Comparison of ENCODE assay signal across 23 mouse cellular contexts in the genomic region with DNA sequence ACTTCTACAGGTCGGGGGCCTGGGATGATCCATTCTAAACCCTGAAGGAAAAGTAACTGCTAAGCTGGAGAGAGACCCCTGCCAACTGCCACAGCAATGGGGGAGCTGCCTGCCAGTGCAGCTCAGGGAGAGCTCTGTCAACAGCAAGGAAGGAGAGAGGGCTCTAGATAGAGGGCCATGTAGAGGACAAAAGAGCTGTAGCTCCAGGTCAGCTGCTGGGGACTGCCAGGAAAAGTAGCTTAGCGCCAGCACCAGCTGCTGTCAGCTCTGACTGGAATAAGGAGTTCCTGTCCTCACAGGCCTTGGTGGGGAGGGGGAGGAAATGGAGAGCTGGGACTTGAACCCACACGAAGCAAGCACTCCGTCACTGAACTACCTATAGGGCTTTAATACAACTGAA. TPM values are rescaled to one million over a fixed set of nuclear protein-coding genes. Genes with fewer than 3 reads are reported as not detected.
DNase-seq lines count a peak whose midpoint lies in the region; ATAC-seq and TF ChIP-seq lines count a peak whose summit lies in the region.
"Had no signal": no experiment of that assay in that cellular context is flagged by ENCODE, and none has a peak within 500 bp of the region (broad histone marks: within the 10 kb centered on the region; RNA-seq: fewer than 3 reads in every experiment).

No protein-coding gene starts in this region.

- peak; percentile 57; the same call in 1 of the 2 replicates for ATAC-seq in hindbrain, postnatal 0 days
- ATAC-seq in hindbrain, embryonic 11.5 days (ENCODE audit: low FRiP score) = no peak
- ATAC-seq in heart, embryonic 14.5 days (ENCODE audit: insufficient number of reproducible peaks, insufficient read depth, low FRiP score, low read depth) = peak; percentile 59; the same call in 1 of the 2 replicates
- ATAC-seq: forebrain, embryonic 16.5 days; liver, postnatal 0 days had no signal

- peaks cover 45% of the 10 kb centered on the region for H3K36me3 ChIP-seq in hindbrain, postnatal 0 days (ENCODE audit: insufficient read depth, low read length)
- H3K36me3 ChIP-seq in hindbrain, embryonic 11.5 days (ENCODE audit: control insufficient read depth, insufficient read depth, low read length) = no peaks in the 10 kb centered on the region
- H3K36me3 ChIP-seq in heart, embryonic 14.5 days (ENCODE audit: control insufficient read depth, insufficient read depth, low read length) = peaks cover 82% of the 10 kb centered on the region

- no peaks in the 10 kb centered on the region for H3K4me1 ChIP-seq in hindbrain, postnatal 0 days (ENCODE audit: insufficient read depth, low read length)
- no peaks in the 10 kb centered on the region for H3K4me1 ChIP-seq in hindbrain, embryonic 11.5 days (replicated peaks; ENCODE audit: control insufficient read depth, insufficient read depth, low read length)
- peaks cover 12 to 24% of the 10 kb centered on the region in 2 experiments for H3K4me1 ChIP-seq in heart, embryonic 14.5 days (ENCODE audit: control insufficient read depth in 2 of 2, insufficient read depth in 2 of 2, low read length in 2 of 2)
- H3K4me1 ChIP-seq: kidney, embryonic 15.5 days; limb, embryonic 15.5 days; stomach, embryonic 15.5 days had no signal

- no peak overlapping the region for H3K27ac ChIP-seq in hindbrain, postnatal 0 days
- H3K27ac ChIP-seq in hindbrain, embryonic 11.5 days (ENCODE audit: low read depth, low read length) = no peak overlapping the region
- peak overlapping the region; percentile 84 to 91 for H3K27ac ChIP-seq in heart, embryonic 14.5 days (replicated peaks in 1 of 2; ENCODE audit: control insufficient read depth in 1 of 2, insufficient read depth in 1 of 2, low read depth in 2 of 2, low read length in 2 of 2)
- H3K27ac ChIP-seq: kidney, embryonic 15.5 days; limb, embryonic 15.5 days; stomach, embryonic 15.5 days had no signal

- no peak overlapping the region for H3K4me3 ChIP-seq in hindbrain, postnatal 0 days (ENCODE audit: low read length)
- no peak overlapping the region for H3K4me3 ChIP-seq in hindbrain, embryonic 11.5 days (ENCODE audit: low read depth, low read length)
- no peak overlapping the region for H3K4me3 ChIP-seq in heart, embryonic 14.5 days (ENCODE audit: control insufficient read depth in 1 of 2, insufficient read depth in 1 of 2, low read depth in 1 of 2, low read length in 2 of 2)
- H3K4me3 ChIP-seq: erythroblast, embryonic 14.5 days; kidney, embryonic 15.5 days; limb, embryonic 15.5 days; stomach, embryonic 15.5 days had no signal

- H3K9me3 ChIP-seq in hindbrain, postnatal 0 days (ENCODE audit: low read length) = no peaks in the 10 kb centered on the region
- H3K9me3 ChIP-seq in hindbrain, embryonic 11.5 days (ENCODE audit: control insufficient read depth, low read length) = no peaks in the 10 kb centered on the region
- no peaks in the 10 kb centered on the region for H3K9me3 ChIP-seq in heart, embryonic 14.5 days (ENCODE audit: control insufficient read depth, low read length)
- H3K9me3 ChIP-seq: kidney, embryonic 15.5 days; limb, embryonic 15.5 days; stomach, embryonic 15.5 days had no signal

- no peak overlapping the region for H3K4me2 ChIP-seq in hindbrain, postnatal 0 days (ENCODE audit: low read depth, low read length)
- no peak overlapping the region for H3K4me2 ChIP-seq in hindbrain, embryonic 11.5 days (replicated peaks; ENCODE audit: low read depth, low read length)
- H3K4me2 ChIP-seq in heart, embryonic 14.5 days (ENCODE audit: low read length) = peak overlapping the region; percentile 18; the same call in 1 of the 2 replicates
- H3K4me2 ChIP-seq: kidney, embryonic 15.5 days; limb, embryonic 15.5 days; stomach, embryonic 15.5 days had no signal

- intact Hi-C loops in left cerebral cortex, postnatal 4 days (cut with DNase I) = no loop called here

- H3K9ac ChIP-seq in hindbrain, postnatal 0 days (replicated peaks; ENCODE audit: low read length) = no peak overlapping the region
- H3K9ac ChIP-seq in hindbrain, embryonic 11.5 days (ENCODE audit: low read depth, low read length) = no peak overlapping the region
- peak overlapping the region; percentile 39 for H3K9ac ChIP-seq in heart, embryonic 14.5 days (ENCODE audit: low read length)
- H3K9ac ChIP-seq: kidney, embryonic 15.5 days; limb, embryonic 15.5 days; liver, postnatal 0 days; stomach, embryonic 15.5 days had no signal

- DNase-seq in hindbrain, postnatal 0 days (ENCODE audit: low spot score) = no peak
- DNase-seq in hindbrain, embryonic 11.5 days (ENCODE audit: low spot score) = no peak
- DNase-seq in heart, adult 9 months (ENCODE audit: low spot score in 2 of 2) = peak; percentile 32 to 41
- DNase-seq in retina, embryonic 14.5 days (ENCODE audit: low spot score) = peak; percentile 25
- no peak for DNase-seq in left cerebral cortex, postnatal 4 days
- no peak for DNase-seq in frontal cortex, adult 2 months (ENCODE audit: extremely low spot score in 1 of 2, low spot score in 1 of 2)
- DNase-seq: adrenal gland, adult 8-10 months; liver, postnatal 0 days; lung, postnatal 36 days; right cerebral cortex, adult 18-20 months; spleen, adult 18-20 months; thymus, postnatal 14 days had no signal

- no peak for TF ChIP-seq CTCF in hindbrain, postnatal 0 days (IDR thresholded peaks at IDR 0.05; ENCODE audit: low read depth)

- 50% methylated on average over 4 of the region's 4 CpGs for WGBS in hindbrain, postnatal 0 days
- 75% methylated on average over 4 of the region's 4 CpGs for WGBS in hindbrain, embryonic 11.5 days
- WGBS in heart, embryonic 14.5 days = 47% methylated on average over 4 of the region's 4 CpGs

- no peaks in the 10 kb centered on the region for H3K27me3 ChIP-seq in hindbrain, postnatal 0 days (ENCODE audit: insufficient read depth, low read length)
- H3K27me3 ChIP-seq in hindbrain, embryonic 11.5 days (ENCODE audit: control insufficient read depth, insufficient read depth, low read length) = no peaks in the 10 kb centered on the region
- H3K27me3 ChIP-seq in heart, embryonic 14.5 days (ENCODE audit: control insufficient read depth, insufficient read depth, low read length) = no peaks in the 10 kb centered on the region
- H3K27me3 ChIP-seq: kidney, embryonic 15.5 days; limb, embryonic 15.5 days; stomach, embryonic 15.5 days had no signal

RNA-seq across cellular contexts. Expression of a gene that starts 20.3 kb away (rescaled TPM):
- total RNA-seq in hindbrain, postnatal 0 days (2014; rRNA removed) = 107 and 109 TPM in 2 replicates
- 86.7 and 88.9 TPM in 2 replicates for polyA plus RNA-seq in hindbrain, postnatal 0 days (2015; fragmentation: Nextera tagmentation; extraction: Ambion mirVana)
- 35.5 and 36.9 TPM in 2 replicates for polyA plus RNA-seq in hindbrain, embryonic 11.5 days (2014; fragmentation: Nextera tagmentation; extraction: Ambion mirVana)
- 49.8 and 51.3 TPM in 2 replicates for polyA plus RNA-seq in heart, embryonic 14.5 days (2014; fragmentation: Nextera tagmentation; extraction: Ambion mirVana)
- total RNA-seq in left cerebral cortex, postnatal 4 days (2021) = 10 to 100 TPM; 80.3 to 85.6 TPM
- polyA plus RNA-seq in frontal cortex, adult 2 months (2012; rRNA removed) = 124 TPM in 2 replicates

RNA-seq across cellular contexts. Expression of a gene that starts 20.5 kb away (rescaled TPM):
- 36.7 and 41.2 TPM in 2 replicates for total RNA-seq in hindbrain, postnatal 0 days (2014; rRNA removed)
- polyA plus RNA-seq in hindbrain, postnatal 0 days (2015; fragmentation: Nextera tagmentation; extraction: Ambion mirVana) = 29.3 and 35.2 TPM in 2 replicates
- polyA plus RNA-seq in hindbrain, embryonic 11.5 days (2014; fragmentation: Nextera tagmentation; extraction: Ambion mirVana) = 36.4 and 39.3 TPM in 2 replicates
- 16.0 and 16.6 TPM in 2 replicates for polyA plus RNA-seq in heart, embryonic 14.5 days (2014; fragmentation: Nextera tagmentation; extraction: Ambion mirVana)
- total RNA-seq in left cerebral cortex, postnatal 4 days (2021) = 10 to 100 TPM; 59.9 to 64.0 TPM
- 15.6 and 16.2 TPM in 2 replicates for polyA plus RNA-seq in frontal cortex, adult 2 months (2012; rRNA removed)

RNA-seq across cellular contexts. Expression of a gene that starts 36.8 kb away (rescaled TPM):
- 0.10 TPM in 1 of 2 replicates, not detected in the other for total RNA-seq in hindbrain, postnatal 0 days (2014; rRNA removed)
- 0.09 and 0.11 TPM in 2 replicates for polyA plus RNA-seq in hindbrain, postnatal 0 days (2015; fragmentation: Nextera tagmentation; extraction: Ambion mirVana)
- polyA plus RNA-seq in hindbrain, embryonic 11.5 days (2014; fragmentation: Nextera tagmentation; extraction: Ambion mirVana) = 0.10 TPM in 1 of 2 replicates, not detected in the other
- polyA plus RNA-seq in heart, embryonic 14.5 days (2014; fragmentation: Nextera tagmentation; extraction: Ambion mirVana) = not detected in 2 replicates
- total RNA-seq in left cerebral cortex, postnatal 4 days (2021) = not detected
- polyA plus RNA-seq in frontal cortex, adult 2 months (2012; rRNA removed) = 0.08 TPM in 1 of 2 replicates, not detected in the other
- total RNA-seq: adrenal gland, adult 8-10 months; layer of hippocampus, adult 18-20 months; left cerebral cortex, postnatal 10 days; monocyte, adult 5-6 weeks had no signal
- polyA plus RNA-seq: erythroblast, embryonic 14.5 days; forebrain, embryonic 16.5 days; gonadal fat pad, adult 2 months; limb, embryonic 15.5 days; liver, postnatal 0 days; neural tube, embryonic 14.5 days; stomach, embryonic 15.5 days had no signal

Comparison
In these comparisons a context has a peak if more than half of its experiments do, and no peak if none do; other contexts are left out.
1. DNase-seq: peak in heart, adult 9 months (2 of 2) and retina, embryonic 14.5 days (single experiment); none in hindbrain, postnatal 0 days (single experiment), hindbrain, embryonic 11.5 days (single experiment), left cerebral cortex, postnatal 4 days (single experiment) and frontal cortex, adult 2 months (0 of 2).
2. H3K27ac ChIP-seq: peak in heart, embryonic 14.5 days (2 of 2); none in hindbrain, postnatal 0 days (single experiment) and hindbrain, embryonic 11.5 days (single experiment).